Mouse (Mus musculus) kidney, embryonic 15.5 days (tissue): Measurements from ENCODE around the gene 1700088E04Rik. TPM values are rescaled to one million over a fixed set of nuclear protein-coding genes. Genes with fewer than 3 reads are reported as not detected.

Experiments
- ATAC-seq: fragments of 200-750 bp; cut with Nextera tagmentation; replicated peaks from 2 replicates; pipeline ENCODE4 v1.8.0; 2017; ENCODE audit warnings: moderate TSS enrichment; ENCODE audit not compliant: low FRiP score
- H3K27ac ChIP-seq: fragments of 300-500 bp; sonication (generic); 2 replicates; pipeline ENCODE4 v1.5.1; 2015; ENCODE audit warnings: mild to moderate bottlenecking, inconsistent platforms
- H3K27me3 ChIP-seq: fragments of 300-500 bp; sonication (generic); 2 replicates; pipeline ENCODE4 v1.6.1; 2015; ENCODE audit warnings: inconsistent platforms
- H3K36me3 ChIP-seq: fragments of 300-500 bp; sonication (generic); 2 replicates; pipeline ENCODE4 v1.6.1; 2015; ENCODE audit warnings: inconsistent platforms
- H3K4me1 ChIP-seq: fragments of 300-500 bp; sonication (generic); 2 replicates; pipeline ENCODE4 v1.6.1; 2015; ENCODE audit warnings: inconsistent platforms
- H3K4me2 ChIP-seq: fragments of 300-500 bp; sonication (generic); 2 replicates; pipeline ENCODE4 v1.6.1; 2015; ENCODE audit warnings: moderate library complexity, mild to moderate bottlenecking, inconsistent platforms
- H3K4me3 ChIP-seq: fragments of 300-500 bp; sonication (generic); replicated peaks from 2 replicates; pipeline ENCODE4 v1.5.1; 2015; ENCODE audit warnings: mild to moderate bottlenecking, inconsistent platforms
- H3K9ac ChIP-seq: fragments of 300-500 bp; sonication (generic); 2 replicates; pipeline ENCODE4 v1.6.1; 2015; ENCODE audit warnings: mild to moderate bottlenecking, inconsistent platforms
- H3K9me3 ChIP-seq: fragments of 300-500 bp; sonication (generic); replicated peaks from 2 replicates; pipeline ENCODE4 v1.6.1; 2016; ENCODE audit warnings: inconsistent platforms
- WGBS: fragments of 180-500 bp; shearing (Covaris S2); methylation state at CpG from one replicate; pipeline ENCODE4 v1.1.7; 2015; ENCODE audit warnings: mixed read lengths; 5-methylcytosine and 5-hydroxymethylcytosine counted together
- polyA plus RNA-seq: library from polyadenylated mRNA; unstranded; fragments of >200 nt; fragmentation: Nextera tagmentation; extraction: Ambion mirVana; gene quantifications from 2 replicates; pipeline ENCODE4 v1.2.1, GENCODE M21; 2015

1700088E04Rik gene
- polyA plus RNA-seq, 1 experiment from 2014 or later: 10.5 TPM

GRCm38 (mm10) chr15:79129311-79129710 lies 11.7 kb downstream of the 1700088E04Rik start:
- no peak for ATAC-seq
- H3K9me3 ChIP-seq: no peaks in the 10 kb centered on the region
- H3K4me3 ChIP-seq: no peak overlapping the region
- H3K27me3 ChIP-seq: no peaks in the 10 kb centered on the region
- H3K9ac ChIP-seq: no peak overlapping the region
- H3K4me2 ChIP-seq: no peak overlapping the region
- 0 out of 2 replicates have a peak, but pooled peaks cover 12% of the 10 kb centered on the region for H3K4me1 ChIP-seq
- 61% methylated on average over 7 of the region's 7 CpGs for WGBS
- H3K36me3 ChIP-seq: peaks cover 91% of the 10 kb centered on the region
- 0 out of 2 replicates have a peak overlapping the region, but pooled peaks have one; percentile 7 for H3K27ac ChIP-seq

- Histone ChIP-seq H3K4me2 (no peak overlapping the region), H3K36me3 (peaks cover 94% of the 10 kb centered on the region), H3K9ac (no peak overlapping the region), H3K4me3 (no peak overlapping the region), H3K27me3 (no peaks in the 10 kb centered on the region), H3K27ac (no peak overlapping the region), H3K4me1 (0 out of 2 replicates have a peak, but pooled peaks cover 12% of the 10 kb centered on the region), H3K9me3 (no peaks in the 10 kb centered on the region)
- ATAC-seq: no peak
- 86% methylated on average over 5 of the region's 5 CpGs for WGBS
These were observed 12.8 kb downstream of the 1700088E04Rik start for GRCm38 (mm10) chr15:79128208-79128607.

- Histone ChIP-seq H3K4me3 (no peak overlapping the region), H3K9ac (no peak overlapping the region), H3K9me3 (no peaks in the 10 kb centered on the region), H3K27ac (no peak overlapping the region), H3K4me2 (no peak overlapping the region), H3K4me1 (0 out of 2 replicates have a peak, but pooled peaks cover 9% of the 10 kb centered on the region), H3K36me3 (peaks cover 94% of the 10 kb centered on the region), H3K27me3 (no peaks in the 10 kb centered on the region)
- no peak for ATAC-seq
- 93% methylated on average over 12 of the region's 12 CpGs for WGBS
These were observed 14.0 kb downstream of the 1700088E04Rik start for GRCm38 (mm10) chr15:79127101-79127500.

- Histone ChIP-seq H3K4me2 (no peak overlapping the region), H3K9ac (no peak overlapping the region), H3K4me1 (0 out of 2 replicates have a peak, but pooled peaks cover 9% of the 10 kb centered on the region), H3K36me3 (peaks cover 93% of the 10 kb centered on the region), H3K9me3 (no peaks in the 10 kb centered on the region), H3K27me3 (no peaks in the 10 kb centered on the region), H3K27ac (no peak overlapping the region), H3K4me3 (no peak overlapping the region)
- ATAC-seq: no peak
- 86% methylated on average over 13 of the region's 13 CpGs for WGBS
These were observed 14.7 kb downstream of the 1700088E04Rik start for GRCm38 (mm10) chr15:79126217-79126932.

- no peak overlapping the region for H3K4me3 ChIP-seq
- peaks cover 91% of the 10 kb centered on the region for H3K36me3 ChIP-seq
- no peaks in the 10 kb centered on the region for H3K4me1 ChIP-seq
- no peak overlapping the region for H3K9ac ChIP-seq
- whole genome bisulfite sequencing: 83% methylated on average over 10 of the region's 10 CpGs
- H3K27me3 ChIP-seq: no peaks in the 10 kb centered on the region
- no peak overlapping the region for H3K27ac ChIP-seq
- H3K4me2 ChIP-seq: no peak overlapping the region
- H3K9me3 ChIP-seq: no peaks in the 10 kb centered on the region
- no peak for ATAC-seq
These were observed 16.6 kb downstream of the 1700088E04Rik start for GRCm38 (mm10) chr15:79124331-79124875.

GRCm38 (mm10) chr15:79123751-79124150 lies 17.3 kb downstream of the 1700088E04Rik start:
- H3K36me3 ChIP-seq: peaks cover 94% of the 10 kb centered on the region
- H3K4me3 ChIP-seq: no peak overlapping the region
- no peak for ATAC-seq
- no peaks in the 10 kb centered on the region for H3K27me3 ChIP-seq
- no peak overlapping the region for H3K9ac ChIP-seq
- H3K27ac ChIP-seq: no peak overlapping the region
- H3K4me1 ChIP-seq: no peaks in the 10 kb centered on the region
- 87% methylated on average over 6 of the region's 6 CpGs for WGBS
- H3K4me2 ChIP-seq: no peak overlapping the region
- no peaks in the 10 kb centered on the region for H3K9me3 ChIP-seq

- no peak overlapping the region for H3K27ac ChIP-seq
- H3K36me3 ChIP-seq: peaks cover 95% of the 10 kb centered on the region
- ATAC-seq: no peak
- H3K9me3 ChIP-seq: no peaks in the 10 kb centered on the region
- H3K4me3 ChIP-seq: no peak overlapping the region
- H3K4me2 ChIP-seq: no peak overlapping the region
- WGBS: 81% methylated on average over 13 of the region's 13 CpGs
- no peak overlapping the region for H3K9ac ChIP-seq
- no peaks in the 10 kb centered on the region for H3K4me1 ChIP-seq
- H3K27me3 ChIP-seq: no peaks in the 10 kb centered on the region
These were observed 18.5 kb downstream of the 1700088E04Rik start for GRCm38 (mm10) chr15:79122546-79122945.

GRCm38 (mm10) chr15:79122119-79122518 lies 18.9 kb downstream of the 1700088E04Rik start:
- H3K36me3 ChIP-seq: peaks cover 95% of the 10 kb centered on the region
- H3K4me2 ChIP-seq: no peak overlapping the region
- WGBS: 71% methylated on average over 4 of the region's 4 CpGs
- no peak for ATAC-seq
- no peak overlapping the region for H3K4me3 ChIP-seq
- no peaks in the 10 kb centered on the region for H3K4me1 ChIP-seq
- no peaks in the 10 kb centered on the region for H3K27me3 ChIP-seq
- H3K9ac ChIP-seq: no peak overlapping the region
- no peak overlapping the region for H3K27ac ChIP-seq
- no peaks in the 10 kb centered on the region for H3K9me3 ChIP-seq

- ATAC-seq: no peak
- H3K36me3 ChIP-seq: peaks cover 91% of the 10 kb centered on the region
- no peak overlapping the region for H3K9ac ChIP-seq
- WGBS: 84% methylated on average over 9 of the region's 9 CpGs
- H3K4me2 ChIP-seq: no peak overlapping the region
- H3K27ac ChIP-seq: no peak overlapping the region
- no peaks in the 10 kb centered on the region for H3K27me3 ChIP-seq
- H3K4me3 ChIP-seq: no peak overlapping the region
- H3K4me1 ChIP-seq: 0 out of 2 replicates have a peak, but pooled peaks cover 3% of the 10 kb centered on the region
- H3K9me3 ChIP-seq: no peaks in the 10 kb centered on the region
These were observed 21.6 kb downstream of the 1700088E04Rik start for GRCm38 (mm10) chr15:79119491-79119890.

- H3K9ac ChIP-seq: no peak overlapping the region
- H3K4me3 ChIP-seq: no peak overlapping the region
- H3K36me3 ChIP-seq: peaks cover 66% of the 10 kb centered on the region
- no peaks in the 10 kb centered on the region for H3K27me3 ChIP-seq
- no peaks in the 10 kb centered on the region for H3K9me3 ChIP-seq
- WGBS: 53% methylated on average over 5 of the region's 5 CpGs
- H3K4me2 ChIP-seq: no peak overlapping the region
- H3K4me1 ChIP-seq: peaks cover 21% of the 10 kb centered on the region
- no peak for ATAC-seq
- 0 out of 2 replicates have a peak overlapping the region, but pooled peaks have one; percentile 6 for H3K27ac ChIP-seq
These were observed 25.8 kb downstream of the 1700088E04Rik start for GRCm38 (mm10) chr15:79115276-79115675.

GRCm38 (mm10) chr15:79111774-79112173 lies 29.3 kb downstream of the 1700088E04Rik start:
- ATAC-seq: no peak
- Histone ChIP-seq H3K27me3 (no peaks in the 10 kb centered on the region), H3K36me3 (peaks cover 34% of the 10 kb centered on the region), H3K9me3 (no peaks in the 10 kb centered on the region), H3K4me1 (peaks cover 42% of the 10 kb centered on the region), H3K4me2 (peak overlapping the region; percentile 96; the same call in 1 of the 2 replicates), H3K4me3 (no peak overlapping the region), H3K9ac (no peak overlapping the region), H3K27ac (no peak overlapping the region)
- 59% methylated on average over 4 of the region's 4 CpGs for WGBS

GRCm38 (mm10) chr15:79110528-79110927 lies 30.5 kb downstream of the 1700088E04Rik start:
- Histone ChIP-seq H3K27me3 (no peaks in the 10 kb centered on the region), H3K4me2 (peak overlapping the region; percentile 96), H3K9me3 (no peaks in the 10 kb centered on the region), H3K36me3 (peaks cover 23% of the 10 kb centered on the region), H3K9ac (0 out of 2 replicates have a peak overlapping the region, but pooled peaks have one; percentile 91), H3K4me1 (peaks cover 42% of the 10 kb centered on the region), H3K4me3 (peak overlapping the region; percentile 91), H3K27ac (no peak overlapping the region)
- 63% methylated on average over 2 of the region's 2 CpGs for WGBS
- no peak for ATAC-seq
